Mouse (Mus musculus) liver, embryonic 13.5 days (tissue): Measurements from ENCODE around the gene Fgd5. TPM values are rescaled to one million over a fixed set of nuclear protein-coding genes. Genes with fewer than 3 reads are reported as not detected.

Experiments used
- ATAC-seq: fragments of 200-750 bp; cut with Nextera tagmentation; 2 replicates; pipeline ENCODE4 v1.8.0; 2017; ENCODE audit warnings: low read depth, mild to moderate bottlenecking, moderate number of reproducible peaks, moderate library complexity
- DNase-seq: peaks from one replicate; pipeline ENCODE4 v3.0.0; 2022
- H3K27ac ChIP-seq: fragments of 300-500 bp; sonication (generic); 2 replicates; pipeline ENCODE4 v1.5.1; 2015; ENCODE audit warnings: moderate library complexity, mild to moderate bottlenecking, inconsistent platforms
- H3K27me3 ChIP-seq: fragments of 300-500 bp; sonication (generic); 2 replicates; pipeline ENCODE4 v1.6.1; 2015; ENCODE audit warnings: mild to moderate bottlenecking, inconsistent platforms
- H3K36me3 ChIP-seq: fragments of 300-500 bp; sonication (generic); 2 replicates; pipeline ENCODE4 v1.6.1; 2015; ENCODE audit warnings: mild to moderate bottlenecking, inconsistent platforms
- H3K4me1 ChIP-seq: fragments of 300-500 bp; sonication (generic); replicated peaks from 2 replicates; pipeline ENCODE4 v1.6.1; 2015; ENCODE audit warnings: inconsistent platforms
- H3K4me2 ChIP-seq: fragments of 300-500 bp; sonication (generic); 2 replicates; pipeline ENCODE4 v1.6.1; 2015; ENCODE audit warnings: inconsistent platforms, mild to moderate bottlenecking, moderate library complexity
- H3K4me3 ChIP-seq: fragments of 300-500 bp; sonication (generic); replicated peaks from 2 replicates; pipeline ENCODE4 v1.5.1; 2015; ENCODE audit warnings: mild to moderate bottlenecking, inconsistent platforms
- H3K9ac ChIP-seq: fragments of 300-500 bp; sonication (generic); 2 replicates; pipeline ENCODE4 v1.6.1; 2015; ENCODE audit warnings: mild to moderate bottlenecking, inconsistent platforms
- H3K9me3 ChIP-seq: fragments of 300-500 bp; sonication (generic); replicated peaks from 2 replicates; pipeline ENCODE4 v1.6.1; 2016; ENCODE audit warnings: inconsistent platforms
- WGBS: fragments of 180-500 bp; shearing (Covaris S2); methylation state at CpG from one replicate; pipeline ENCODE4 v1.1.7; 2015; ENCODE audit not compliant: insufficient replicate concordance; 5-methylcytosine and 5-hydroxymethylcytosine counted together
- polyA plus RNA-seq: library from polyadenylated mRNA; unstranded; fragments of >200 nt; fragmentation: Nextera tagmentation; extraction: Ambion mirVana; gene quantifications from 2 replicates; pipeline ENCODE4 v1.2.1, GENCODE M21; 2015

Gene Fgd5
- polyA plus RNA-seq, 1 experiment from 2014 or later = 2.4 TPM

DNA sequence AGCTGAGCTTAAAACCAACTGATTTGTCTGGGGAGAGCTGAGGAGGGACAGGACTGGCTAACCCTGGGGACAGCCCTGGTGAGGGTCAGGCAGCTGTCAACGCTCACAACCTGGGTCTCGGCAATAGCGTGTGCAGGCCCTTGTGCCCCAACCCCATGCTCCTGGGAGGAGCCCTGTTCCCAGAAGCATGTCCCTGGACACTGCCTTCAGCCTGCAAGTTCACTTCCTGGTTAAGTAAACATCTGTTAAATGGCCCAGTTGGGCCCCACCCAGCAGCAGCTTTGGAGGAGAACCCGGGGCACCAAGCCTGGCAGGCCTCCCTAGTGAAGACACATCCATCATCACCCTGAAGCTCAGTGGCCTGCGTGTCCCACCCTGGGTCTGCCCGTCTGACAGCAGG, 56.0 kb downstream of the Fgd5 start:
- no peaks in the 10 kb centered on the region; the same call in 1 of the 2 replicates for H3K4me1 ChIP-seq
- ATAC-seq = no peak
- no peaks in the 10 kb centered on the region for H3K9me3 ChIP-seq
- no peak overlapping the region for H3K4me3 ChIP-seq
- 67% methylated on average over 6 of the region's 6 CpGs for WGBS
- H3K36me3 ChIP-seq = no peaks in the 10 kb centered on the region
- no peak overlapping the region for H3K9ac ChIP-seq
- H3K27me3 ChIP-seq = no peaks in the 10 kb centered on the region
- H3K4me2 ChIP-seq = no peak overlapping the region
- H3K27ac ChIP-seq = no peak overlapping the region
- DNase-seq = no peak

GRCm38 (mm10) chr6:92036372-92036771, 57.7 kb downstream of the Fgd5 start:
- DNase-seq (no peak), ATAC-seq (no peak)
- Histone ChIP-seq H3K4me3 (no peak overlapping the region), H3K9me3 (no peaks in the 10 kb centered on the region), H3K4me1 (no peaks in the 10 kb centered on the region; the same call in 1 of the 2 replicates), H3K9ac (no peak overlapping the region), H3K36me3 (no peaks in the 10 kb centered on the region), H3K27me3 (no peaks in the 10 kb centered on the region), H3K27ac (no peak overlapping the region), H3K4me2 (no peak overlapping the region)
- WGBS = 44% methylated on average over 5 of the region's 5 CpGs

DNA sequence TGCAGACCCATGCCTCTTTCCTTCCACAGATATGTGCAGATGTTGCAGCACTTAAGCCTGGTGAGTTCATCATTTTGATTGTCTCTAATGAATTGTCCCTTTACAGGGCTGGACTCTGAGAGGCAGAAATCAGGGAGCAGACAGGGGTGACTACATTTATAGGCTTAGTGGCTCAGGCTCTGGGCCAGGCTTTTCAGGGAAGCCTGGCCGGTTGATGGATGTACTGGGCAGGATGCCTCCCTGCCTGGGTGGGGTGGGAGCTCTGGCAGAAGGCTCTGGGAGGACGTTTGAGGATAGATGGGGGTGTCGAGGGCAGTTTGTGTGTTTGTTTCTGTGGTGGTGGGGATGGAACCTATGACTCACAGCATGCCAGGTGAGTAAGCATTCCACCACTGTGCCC, 59.5 kb downstream of the Fgd5 start:
- H3K9ac ChIP-seq = no peak overlapping the region
- no peak overlapping the region for H3K4me3 ChIP-seq
- no peaks in the 10 kb centered on the region for H3K27me3 ChIP-seq
- no peak overlapping the region for H3K27ac ChIP-seq
- H3K4me1 ChIP-seq = peaks cover 3% of the 10 kb centered on the region
- H3K9me3 ChIP-seq = no peaks in the 10 kb centered on the region
- no peak overlapping the region for H3K4me2 ChIP-seq
- no peak for DNase-seq
- 54% methylated on average over 3 of the region's 3 CpGs for WGBS
- no peak for ATAC-seq
- no peaks in the 10 kb centered on the region for H3K36me3 ChIP-seq

DNA sequence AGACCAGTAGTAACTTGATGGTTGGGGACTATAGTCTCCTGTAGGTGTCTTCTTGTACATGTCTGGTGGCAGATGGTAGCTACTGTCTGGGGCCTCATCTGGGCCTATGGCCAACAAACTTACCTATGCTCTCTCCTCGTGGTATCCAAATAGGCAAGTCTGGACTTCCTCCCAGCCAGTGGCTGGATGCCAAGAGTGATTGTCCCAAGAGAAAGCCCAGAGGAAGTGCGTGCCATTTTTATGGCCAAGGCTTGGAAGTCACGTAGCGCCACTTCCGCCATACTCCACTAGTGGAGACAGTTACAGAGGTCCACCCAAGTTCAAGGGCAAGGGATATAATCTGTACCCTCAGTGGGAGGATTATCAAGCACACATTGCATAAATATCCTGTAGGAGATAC, 62.6 kb downstream of the Fgd5 start:
- no peak for ATAC-seq

GRCm38 (mm10) chr6:92042055-92042454, 63.4 kb downstream of the Fgd5 start:
- H3K4me1 ChIP-seq = peaks cover 8% of the 10 kb centered on the region
- 75% methylated on average over 4 of the region's 4 CpGs for WGBS

More for the DNA sequence above, 62.6 kb downstream of the Fgd5 start:
- H3K4me2 ChIP-seq = no peak overlapping the region
- peaks cover 8% of the 10 kb centered on the region for H3K4me1 ChIP-seq
- H3K27ac ChIP-seq = no peak overlapping the region
- H3K4me3 ChIP-seq = no peak overlapping the region
- WGBS = 68% methylated on average over 5 of the region's 5 CpGs
- H3K9me3 ChIP-seq = no peaks in the 10 kb centered on the region
- H3K36me3 ChIP-seq = no peaks in the 10 kb centered on the region
- no peak for DNase-seq
- H3K27me3 ChIP-seq = no peaks in the 10 kb centered on the region
- no peak overlapping the region for H3K9ac ChIP-seq

GRCm38 (mm10) chr6:92042850-92043249, 64.2 kb downstream of the Fgd5 start:
- peak; percentile 84 for ATAC-seq
- Histone ChIP-seq H3K4me3 (no peak overlapping the region), H3K4me2 (no peak overlapping the region), H3K9ac (no peak overlapping the region), H3K4me1 (peaks cover 8% of the 10 kb centered on the region), H3K27ac (no peak overlapping the region), H3K27me3 (no peaks in the 10 kb centered on the region), H3K36me3 (no peaks in the 10 kb centered on the region), H3K9me3 (no peaks in the 10 kb centered on the region)
- WGBS = 17% methylated on average over 1 of the region's 1 CpGs
- DNase-seq = peak; percentile 44

More at GRCm38 (mm10) chr6:92042055-92042454, 63.4 kb downstream of the Fgd5 start:
- H3K27me3 ChIP-seq = no peaks in the 10 kb centered on the region
- DNase-seq = no peak
- H3K27ac ChIP-seq = no peak overlapping the region
- ATAC-seq = no peak
- no peak overlapping the region for H3K4me3 ChIP-seq
- H3K4me2 ChIP-seq = no peak overlapping the region
- H3K9ac ChIP-seq = no peak overlapping the region
- H3K9me3 ChIP-seq = no peaks in the 10 kb centered on the region
- no peaks in the 10 kb centered on the region for H3K36me3 ChIP-seq

DNA sequence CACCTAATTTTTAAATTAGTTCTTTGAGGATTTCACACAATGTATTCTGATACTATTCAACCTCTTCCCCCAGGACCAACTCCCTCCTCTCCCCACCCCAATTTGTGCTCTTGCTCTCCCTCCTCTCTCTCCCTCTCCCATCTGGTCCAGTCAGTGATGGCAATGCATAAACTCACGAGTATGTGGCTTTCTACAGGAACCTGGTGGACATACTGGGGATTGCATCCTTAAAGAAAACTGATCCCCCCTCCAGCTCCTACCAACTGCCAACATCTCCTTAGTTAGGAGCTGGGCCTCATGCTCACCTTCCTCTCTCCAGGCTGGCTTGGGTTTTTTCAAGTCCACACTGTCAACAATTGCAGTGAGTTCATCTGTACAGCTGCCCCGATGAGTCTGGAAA, 79.1 kb downstream of the Fgd5 start:
- WGBS = 34% methylated on average over 2 of the region's 2 CpGs
- H3K27me3 ChIP-seq = no peaks in the 10 kb centered on the region
- H3K27ac ChIP-seq = no peak overlapping the region
- no peaks in the 10 kb centered on the region for H3K4me1 ChIP-seq
- no peak for ATAC-seq
- H3K4me3 ChIP-seq = no peak overlapping the region
- no peak overlapping the region for H3K9ac ChIP-seq
- no peaks in the 10 kb centered on the region for H3K9me3 ChIP-seq
- H3K36me3 ChIP-seq = no peaks in the 10 kb centered on the region
- no peak overlapping the region for H3K4me2 ChIP-seq
- DNase-seq = no peak

DNA sequence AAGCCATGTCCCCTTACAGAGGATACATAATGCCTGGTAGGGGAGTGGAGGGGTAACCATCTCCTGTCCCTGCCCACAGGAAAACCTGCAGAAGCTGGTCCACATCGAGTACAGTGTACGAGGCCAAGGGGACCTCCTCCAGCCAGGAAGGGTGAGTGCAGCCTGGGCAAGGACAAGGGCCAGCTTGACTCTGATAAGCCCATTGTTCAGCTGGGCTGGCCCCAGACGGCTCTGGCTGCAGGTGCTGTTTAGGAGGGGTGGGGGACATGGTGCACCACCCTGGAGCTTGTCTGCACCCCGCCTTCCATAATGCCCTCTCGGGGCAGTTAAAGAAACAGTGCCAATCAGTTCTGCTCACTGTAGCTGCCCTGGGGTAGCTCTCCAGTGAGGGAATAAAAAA, 83.0 kb downstream of the Fgd5 start:
- H3K9ac ChIP-seq = no peak overlapping the region
- H3K4me2 ChIP-seq = no peak overlapping the region
- no peak overlapping the region for H3K4me3 ChIP-seq
- no peaks in the 10 kb centered on the region for H3K27me3 ChIP-seq
- ATAC-seq (no peak), DNase-seq (no peak)
- H3K27ac ChIP-seq = no peak overlapping the region
- H3K9me3 ChIP-seq = no peaks in the 10 kb centered on the region
- no peaks in the 10 kb centered on the region for H3K4me1 ChIP-seq
- WGBS = 44% methylated on average over 5 of the region's 5 CpGs
- no peaks in the 10 kb centered on the region for H3K36me3 ChIP-seq

DNA sequence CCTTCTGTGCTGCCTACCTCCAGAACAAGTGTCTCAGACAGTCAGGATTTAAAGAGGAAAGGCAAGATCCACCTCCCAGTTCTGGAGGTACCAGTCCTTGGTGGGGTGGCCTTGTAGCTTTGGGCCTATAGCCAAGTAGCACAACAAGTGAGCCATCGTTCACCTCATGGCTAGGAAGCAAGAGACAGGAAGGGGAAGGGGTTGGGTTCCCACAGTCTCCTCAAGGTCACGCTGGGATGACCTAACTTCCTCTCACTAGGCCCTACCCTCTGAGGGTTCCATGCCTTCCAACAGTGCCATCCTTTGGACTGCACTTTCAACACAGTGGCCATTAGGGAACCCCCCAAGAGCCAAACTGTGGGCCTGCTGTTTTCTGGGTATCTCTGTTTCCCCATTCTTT, 84.8 kb downstream of the Fgd5 start:
- Histone ChIP-seq H3K4me1 (no peaks in the 10 kb centered on the region), H3K9ac (no peak overlapping the region), H3K27me3 (no peaks in the 10 kb centered on the region), H3K9me3 (no peaks in the 10 kb centered on the region), H3K27ac (no peak overlapping the region), H3K4me2 (no peak overlapping the region), H3K4me3 (no peak overlapping the region), H3K36me3 (no peaks in the 10 kb centered on the region)
- no peak for ATAC-seq
- no peak for DNase-seq
- WGBS = 35% methylated on average over 2 of the region's 2 CpGs

GRCm38 (mm10) chr6:92064101-92064500, 85.4 kb downstream of the Fgd5 start:
- H3K9me3 ChIP-seq = no peaks in the 10 kb centered on the region
- ATAC-seq (no peak), DNase-seq (no peak)
- no peaks in the 10 kb centered on the region for H3K36me3 ChIP-seq
- no peak overlapping the region for H3K9ac ChIP-seq
- no peak overlapping the region for H3K4me3 ChIP-seq
- H3K27ac ChIP-seq = no peak overlapping the region
- H3K4me2 ChIP-seq = no peak overlapping the region
- 76% methylated on average over 10 of the region's 10 CpGs for WGBS
- H3K4me1 ChIP-seq = no peaks in the 10 kb centered on the region
- no peaks in the 10 kb centered on the region for H3K27me3 ChIP-seq

DNA sequence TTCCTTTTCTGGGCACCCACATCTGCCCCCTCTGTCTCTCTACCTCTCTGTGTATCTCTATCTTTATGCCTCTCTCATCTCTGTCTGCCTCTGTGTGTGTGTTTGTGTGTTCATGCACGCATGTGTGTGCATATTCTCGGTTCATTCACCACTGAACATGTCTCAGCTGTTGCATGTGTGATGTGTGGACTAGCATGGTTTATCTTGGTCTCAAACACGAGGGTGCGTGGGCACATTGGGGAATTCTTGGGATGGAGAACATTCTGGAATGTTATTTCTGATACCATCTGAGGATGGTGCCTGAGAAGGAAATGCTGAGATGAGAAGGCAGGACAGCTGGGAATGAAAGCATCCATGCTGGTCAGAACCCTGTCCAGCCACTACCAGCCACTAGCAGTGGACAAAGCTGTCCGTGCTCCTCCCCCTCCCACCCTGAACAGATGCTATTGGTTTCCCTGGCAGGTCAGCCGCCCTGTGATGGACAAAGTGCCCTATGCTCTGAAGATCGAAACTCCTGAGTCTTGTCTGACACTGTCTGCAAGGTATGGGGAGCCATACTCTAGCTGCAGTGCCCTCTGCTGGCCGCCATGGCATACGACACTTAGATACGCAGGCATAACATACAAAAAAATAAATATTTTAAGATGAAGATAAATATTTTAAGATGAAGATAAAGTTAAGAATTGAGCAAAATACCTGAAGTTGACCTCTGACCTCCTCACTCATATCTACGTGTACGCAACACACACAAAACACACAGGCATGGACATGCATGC, 87.2 kb downstream of the Fgd5 start:
- ATAC-seq (0 out of 2 replicates have a peak, but pooled peaks have one; percentile 27), DNase-seq (peak; percentile 13)
- H3K36me3 ChIP-seq = no peaks in the 10 kb centered on the region

DNA sequence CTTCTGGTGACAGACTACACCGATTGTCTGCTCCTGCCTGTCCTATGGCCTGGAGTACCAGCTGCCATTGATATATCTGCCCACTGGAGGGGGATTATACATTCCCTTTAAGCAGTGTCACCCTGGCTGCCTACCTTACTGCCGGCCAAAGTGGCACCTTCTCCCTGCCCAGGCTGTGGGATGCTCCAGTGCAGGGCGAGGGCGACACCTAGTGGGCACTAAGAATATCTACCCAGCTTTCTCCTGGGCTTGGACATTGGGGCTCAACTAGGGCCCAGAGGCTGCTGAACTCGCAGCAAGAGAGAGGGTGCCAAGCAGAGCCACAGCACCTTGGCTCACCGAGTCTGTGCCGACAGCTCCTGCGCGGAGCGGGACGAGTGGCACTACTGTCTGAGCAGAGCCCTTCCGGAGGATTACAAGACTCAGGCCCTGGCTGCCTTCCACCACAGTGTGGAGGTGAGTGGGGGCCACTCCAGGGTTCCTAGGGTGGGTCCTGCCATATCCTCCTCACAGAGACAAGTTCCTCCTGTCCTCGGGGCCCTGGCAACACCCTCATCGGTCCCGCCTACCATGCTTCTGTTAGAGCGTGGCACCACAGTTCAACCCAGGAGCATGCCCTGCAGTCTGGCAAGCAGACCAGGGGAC, 88.6 kb downstream of the Fgd5 start:
- Histone ChIP-seq H3K4me1 (no peaks in the 10 kb centered on the region), H3K4me2 (no peak overlapping the region), H3K9ac (no peak overlapping the region), H3K36me3 (no peaks in the 10 kb centered on the region), H3K9me3 (no peaks in the 10 kb centered on the region), H3K27me3 (no peaks in the 10 kb centered on the region), H3K4me3 (no peak overlapping the region), H3K27ac (no peak overlapping the region)
- WGBS = 45% methylated on average over 16 of the region's 16 CpGs
- ATAC-seq (peak; percentile 58), DNase-seq (peak; percentile 33)

More for the DNA sequence above, 87.2 kb downstream of the Fgd5 start:
- no peak overlapping the region for H3K4me2 ChIP-seq
- no peaks in the 10 kb centered on the region for H3K4me1 ChIP-seq
- no peak overlapping the region for H3K9ac ChIP-seq
- H3K9me3 ChIP-seq = no peaks in the 10 kb centered on the region
- no peaks in the 10 kb centered on the region for H3K27me3 ChIP-seq
- H3K27ac ChIP-seq = no peak overlapping the region
- no peak overlapping the region for H3K4me3 ChIP-seq
- WGBS = 49% methylated on average over 12 of the region's 12 CpGs
